In genomic region chr12:51843576-51844520, GRCm38 (mm10) we compare ENCODE assay signal across 8 mouse cellular contexts. TPM values are rescaled to one million over a fixed set of nuclear protein-coding genes. Genes with fewer than 3 reads are reported as not detected.
DNase-seq lines count a peak whose midpoint lies in the region; ATAC-seq and TF ChIP-seq lines count a peak whose summit lies in the region.

No protein-coding gene starts in this region.

- H3K4me3 ChIP-seq in kidney, embryonic 15.5 days (replicated peaks) = peak overlapping the region; percentile 55
- peak overlapping the region; percentile 41; the same call in 1 of the 2 replicates for H3K4me3 ChIP-seq in cortical plate, adult 2 months (ENCODE audit: insufficient read depth, low read length)
- H3K4me3 ChIP-seq in intestine, embryonic 15.5 days (replicated peaks) = peak overlapping the region; percentile 53; the same call in 1 of the 2 replicates
- H3K4me3 ChIP-seq in midbrain, postnatal 0 days (ENCODE audit: low read depth, low read length) = peak overlapping the region; percentile 55; the same call in 1 of the 2 replicates
- no peak overlapping the region for H3K4me3 ChIP-seq in cerebellum, adult 2 months (replicated peaks; ENCODE audit: insufficient read depth, low read depth, low read length)

- no peak for TF ChIP-seq POLR2A in cortical plate, adult 2 months (IDR thresholded peaks at IDR 0.05; ENCODE audit: extremely low read depth, insufficient read depth, low read length)
- no peak for TF ChIP-seq POLR2A in cerebellum, adult 2 months (IDR thresholded peaks at IDR 0.05; ENCODE audit: borderline replicate concordance, insufficient read depth, low read length)

- H3K27me3 ChIP-seq in kidney, embryonic 15.5 days = no peaks in the 10 kb centered on the region
- H3K27me3 ChIP-seq in intestine, embryonic 15.5 days (replicated peaks) = no peaks in the 10 kb centered on the region
- no peaks in the 10 kb centered on the region for H3K27me3 ChIP-seq in midbrain, postnatal 0 days (ENCODE audit: insufficient read depth, low read length)
- no peaks in the 10 kb centered on the region for H3K27me3 ChIP-seq in cerebellum, adult 2 months (ENCODE audit: control insufficient read depth, insufficient read depth, low read length)

- no peaks in the 10 kb centered on the region for H3K9me3 ChIP-seq in kidney, embryonic 15.5 days (replicated peaks)
- no peaks in the 10 kb centered on the region for H3K9me3 ChIP-seq in intestine, embryonic 15.5 days
- no peaks in the 10 kb centered on the region for H3K9me3 ChIP-seq in midbrain, postnatal 0 days (ENCODE audit: low read length)

- intact Hi-C loops in left cerebral cortex, postnatal 10 days (cut with DNase I) = no loop called here

- no peak for DNase-seq in kidney, postnatal 4 days
- DNase-seq in midbrain, postnatal 0 days (ENCODE audit: low spot score) = no peak
- no peak for DNase-seq in cerebellum, adult 2 months
- no peak for DNase-seq in left cerebral cortex, postnatal 10 days (ENCODE audit: extremely low spot score in 1 of 2, low spot score in 2 of 2)
- DNase-seq in layer of hippocampus, adult 9-11 months = no peak

- no peak for TF ChIP-seq CTCF in cortical plate, adult 2 months (IDR thresholded peaks at IDR 0.05; ENCODE audit: extremely low read depth, insufficient read depth, low read length)
- TF ChIP-seq CTCF in midbrain, postnatal 0 days (IDR thresholded peaks at IDR 0.05) = no peak
- no peak for TF ChIP-seq CTCF in cerebellum, adult 2 months (IDR thresholded peaks at IDR 0.05; ENCODE audit: borderline replicate concordance, insufficient read depth, low read depth, low read length)

- H3K27ac ChIP-seq in kidney, embryonic 15.5 days = peak overlapping the region; percentile 81; the same call in 1 of the 2 replicates
- peak overlapping the region; percentile 69; the same call in 1 of the 2 replicates for H3K27ac ChIP-seq in cortical plate, adult 2 months (ENCODE audit: insufficient read depth, low read length)
- H3K27ac ChIP-seq in intestine, embryonic 15.5 days = peak overlapping the region; percentile 87; the same call in 1 of the 2 replicates
- H3K27ac ChIP-seq in midbrain, postnatal 0 days (ENCODE audit: low read depth, low read length) = peak overlapping the region; percentile 38; the same call in 1 of the 2 replicates
- H3K27ac ChIP-seq in cerebellum, adult 2 months (ENCODE audit: insufficient read depth, low read length) = no peak overlapping the region

- no peak for ATAC-seq in kidney, embryonic 15.5 days (replicated peaks; ENCODE audit: low FRiP score)
- no peak for ATAC-seq in intestine, embryonic 15.5 days
- ATAC-seq in midbrain, postnatal 0 days (ENCODE audit: low FRiP score) = no peak

- H3K9ac ChIP-seq in kidney, embryonic 15.5 days = peak overlapping the region; percentile 37; the same call in 1 of the 2 replicates
- H3K9ac ChIP-seq in intestine, embryonic 15.5 days = no peak overlapping the region
- no peak overlapping the region for H3K9ac ChIP-seq in midbrain, postnatal 0 days (replicated peaks; ENCODE audit: low read length, poor library complexity, severe bottlenecking)

- 43% methylated on average over 15 of the region's 15 CpGs for WGBS in kidney, embryonic 15.5 days
- WGBS in intestine, embryonic 15.5 days = 29% methylated on average over 15 of the region's 15 CpGs
- 30% methylated on average over 15 of the region's 15 CpGs for whole genome bisulfite sequencing in midbrain, postnatal 0 days
- WGBS in cerebellum, adult 2 months = 36% methylated on average over 15 of the region's 15 CpGs

- H3K36me3 ChIP-seq in kidney, embryonic 15.5 days = no peaks in the 10 kb centered on the region
- H3K36me3 ChIP-seq in intestine, embryonic 15.5 days = no peaks in the 10 kb centered on the region
- no peaks in the 10 kb centered on the region for H3K36me3 ChIP-seq in midbrain, postnatal 0 days (ENCODE audit: insufficient read depth, low read length)

- H3K4me1 ChIP-seq in kidney, embryonic 15.5 days = peaks cover 14% of the 10 kb centered on the region
- peaks cover 3% of the 10 kb centered on the region; the same call in 1 of the 2 replicates for H3K4me1 ChIP-seq in cortical plate, adult 2 months (ENCODE audit: control insufficient read depth, insufficient read depth, low read length)
- H3K4me1 ChIP-seq in intestine, embryonic 15.5 days (replicated peaks) = peaks cover 9% of the 10 kb centered on the region; the same call in 1 of the 2 replicates
- H3K4me1 ChIP-seq in midbrain, postnatal 0 days (ENCODE audit: insufficient read depth, low read length) = no peaks in the 10 kb centered on the region
- no peaks in the 10 kb centered on the region; the same call in 1 of the 2 replicates for H3K4me1 ChIP-seq in cerebellum, adult 2 months (ENCODE audit: control insufficient read depth, insufficient read depth, low read length)

- peak overlapping the region; percentile 71 for H3K4me2 ChIP-seq in kidney, embryonic 15.5 days
- peak overlapping the region; percentile 61 for H3K4me2 ChIP-seq in intestine, embryonic 15.5 days (replicated peaks)
- peak overlapping the region; percentile 81 for H3K4me2 ChIP-seq in midbrain, postnatal 0 days (ENCODE audit: low read depth, low read length, poor library complexity, severe bottlenecking)

RNA-seq across cellular contexts. Expression of gene Hectd1, which starts 14.5 kb away (rescaled TPM):
- 36.4 and 40.8 TPM in 2 replicates for polyA plus RNA-seq in kidney, embryonic 15.5 days (2015; fragmentation: Nextera tagmentation; extraction: Ambion mirVana)
- polyA plus RNA-seq in cortical plate, adult 2 months (2012; rRNA removed) = 33.0 and 33.1 TPM in 2 replicates
- polyA plus RNA-seq in intestine, embryonic 15.5 days (2015; fragmentation: Nextera tagmentation; extraction: Ambion mirVana) = 31.1 and 32.2 TPM in 2 replicates
- total RNA-seq in midbrain, postnatal 0 days (2014; rRNA removed) = 75.7 and 91.7 TPM in 2 replicates
- 24.9 and 29.5 TPM in 2 replicates for polyA plus RNA-seq in midbrain, postnatal 0 days (2015; fragmentation: Nextera tagmentation; extraction: Ambion mirVana)
- polyA plus RNA-seq in cerebellum, adult 2 months (2012; rRNA removed) = 39.4 and 41.9 TPM in 2 replicates
- total RNA-seq in left cerebral cortex, postnatal 10 days (2021) = 10 to 100 TPM; 89.9 to 90.7 TPM
